Mouse (Mus musculus) kidney, embryonic 15.5 days (tissue): Measurements from ENCODE around the gene Parp8. TPM values are rescaled to one million over a fixed set of nuclear protein-coding genes. Genes with fewer than 3 reads are reported as not detected.
A peak's percentile ranks its signal among the peaks of the same experiment; 100 is the strongest.

Source experiments
- ATAC-seq: fragments of 200-750 bp; cut with Nextera tagmentation; replicated peaks from 2 replicates; pipeline ENCODE4 v1.8.0; 2017; ENCODE audit warnings: moderate TSS enrichment; ENCODE audit not compliant: low FRiP score
- H3K27ac ChIP-seq: fragments of 300-500 bp; sonication (generic); 2 replicates; pipeline ENCODE4 v1.5.1; 2015; ENCODE audit warnings: mild to moderate bottlenecking, inconsistent platforms
- H3K27me3 ChIP-seq: fragments of 300-500 bp; sonication (generic); 2 replicates; pipeline ENCODE4 v1.6.1; 2015; ENCODE audit warnings: inconsistent platforms
- H3K36me3 ChIP-seq: fragments of 300-500 bp; sonication (generic); 2 replicates; pipeline ENCODE4 v1.6.1; 2015; ENCODE audit warnings: inconsistent platforms
- H3K4me1 ChIP-seq: fragments of 300-500 bp; sonication (generic); 2 replicates; pipeline ENCODE4 v1.6.1; 2015; ENCODE audit warnings: inconsistent platforms
- H3K4me2 ChIP-seq: fragments of 300-500 bp; sonication (generic); 2 replicates; pipeline ENCODE4 v1.6.1; 2015; ENCODE audit warnings: moderate library complexity, mild to moderate bottlenecking, inconsistent platforms
- H3K4me3 ChIP-seq: fragments of 300-500 bp; sonication (generic); replicated peaks from 2 replicates; pipeline ENCODE4 v1.5.1; 2015; ENCODE audit warnings: mild to moderate bottlenecking, inconsistent platforms
- H3K9ac ChIP-seq: fragments of 300-500 bp; sonication (generic); 2 replicates; pipeline ENCODE4 v1.6.1; 2015; ENCODE audit warnings: mild to moderate bottlenecking, inconsistent platforms
- H3K9me3 ChIP-seq: fragments of 300-500 bp; sonication (generic); replicated peaks from 2 replicates; pipeline ENCODE4 v1.6.1; 2016; ENCODE audit warnings: inconsistent platforms
- WGBS: fragments of 180-500 bp; shearing (Covaris S2); methylation state at CpG from one replicate; pipeline ENCODE4 v1.1.7; 2015; ENCODE audit warnings: mixed read lengths; 5-methylcytosine and 5-hydroxymethylcytosine counted together
- polyA plus RNA-seq: library from polyadenylated mRNA; unstranded; fragments of >200 nt; fragmentation: Nextera tagmentation; extraction: Ambion mirVana; gene quantifications from 2 replicates; pipeline ENCODE4 v1.2.1, GENCODE M21; 2015

The Parp8 gene
- 16.8 and 18.5 TPM in 2 replicates for polyA plus RNA-seq

DNA sequence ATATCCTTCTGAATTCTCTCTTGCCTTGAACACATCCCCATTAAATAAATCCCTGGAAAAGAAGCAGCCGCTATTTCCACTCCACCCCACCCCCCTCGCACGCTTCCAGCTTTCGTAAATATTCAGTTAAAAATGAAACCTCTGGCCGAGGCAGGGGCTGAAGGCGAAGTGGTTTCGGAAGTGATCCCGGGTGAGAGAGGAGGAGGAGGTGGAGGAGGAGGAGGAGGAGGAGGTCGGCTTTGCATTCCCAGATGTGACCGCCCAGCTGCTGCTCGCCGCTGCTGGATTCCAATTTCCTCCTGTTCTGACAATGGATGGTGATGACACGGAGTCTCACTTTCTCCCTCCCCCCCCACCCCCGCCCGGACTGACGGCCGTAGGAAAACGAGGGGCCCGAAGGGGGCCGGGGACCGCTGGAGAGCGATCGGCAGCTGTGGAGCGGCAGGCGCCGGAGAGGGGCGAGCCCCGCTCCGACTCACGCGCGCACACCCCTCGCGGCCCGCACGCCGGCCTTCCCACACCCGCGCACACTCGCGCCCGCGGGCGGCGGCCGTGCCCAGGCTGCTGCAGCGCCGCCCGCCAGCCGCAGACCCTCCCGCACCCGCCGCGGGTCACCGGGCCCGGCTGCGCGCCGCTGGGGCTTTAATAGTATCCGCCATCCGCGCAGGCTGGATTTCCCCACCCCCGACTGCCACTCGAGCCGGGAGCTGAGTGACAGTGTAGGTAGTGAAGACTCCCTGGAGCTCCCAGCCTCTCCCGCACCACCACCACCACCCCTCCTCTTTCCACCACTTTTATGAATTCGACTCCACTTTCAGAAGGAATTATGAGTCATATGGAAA is at the start of gene Parp8:
TSS of gene Parp8 (minus strand) at position 312 of the 842 bp plus-strand sequence.
- Histone ChIP-seq H3K4me2 (peak within 1 kb of the TSS; percentile 90), H3K4me1 (peaks cover 21% of the 10 kb centered on the region), H3K27ac (peak within 1 kb of the TSS; percentile 90), H3K27me3 (no peaks in the 10 kb centered on the region; the same call in 1 of the 2 replicates), H3K36me3 (no peaks in the 10 kb centered on the region), H3K9me3 (no peaks in the 10 kb centered on the region), H3K4me3 (peak within 1 kb of the TSS; percentile 89), H3K9ac (peak within 1 kb of the TSS; percentile 90)
- under 1% methylated on average over 59 of the region's 67 CpGs for WGBS
- ATAC-seq, result peak; percentile 75

DNA sequence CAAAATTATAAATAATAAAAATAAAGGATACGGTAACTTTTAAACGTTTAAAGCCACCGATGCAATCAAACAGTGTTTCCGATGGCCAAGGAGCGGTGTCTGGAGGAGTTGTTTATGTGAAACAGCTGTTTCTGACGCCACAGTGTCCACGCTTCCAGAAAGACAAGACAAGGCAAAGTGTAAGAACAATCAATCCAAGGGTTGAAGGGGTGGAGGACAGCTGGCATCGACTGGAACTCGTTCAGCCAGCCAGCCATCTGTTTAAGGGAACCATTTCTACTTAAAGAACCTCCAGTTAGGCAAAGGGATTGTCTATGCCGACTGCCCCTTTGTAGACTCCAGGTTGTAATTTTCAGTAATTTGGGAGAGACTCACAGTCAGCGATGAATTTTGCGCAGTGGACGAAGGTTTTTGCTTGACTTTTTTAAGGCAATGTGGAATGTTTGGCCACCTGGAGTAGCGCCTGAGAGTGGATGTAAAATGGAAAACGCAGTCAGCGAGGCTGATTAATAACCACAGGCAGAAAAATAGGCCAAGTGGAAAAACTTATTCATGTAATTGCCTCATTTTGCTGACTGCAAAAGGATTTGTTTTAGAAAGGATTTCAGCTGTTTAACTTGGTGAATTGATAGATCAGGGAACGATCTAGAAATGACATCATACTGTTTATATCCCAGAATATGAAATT is 37.4 kb upstream of the Parp8 start:
- no peak overlapping the region for H3K9ac ChIP-seq
- ATAC-seq, result no peak
- no peaks in the 10 kb centered on the region for H3K36me3 ChIP-seq
- H3K4me3 ChIP-seq, result no peak overlapping the region
- no peaks in the 10 kb centered on the region for H3K27me3 ChIP-seq
- H3K27ac ChIP-seq, result no peak overlapping the region
- 0 out of 2 replicates have a peak, but pooled peaks cover 5% of the 10 kb centered on the region for H3K4me1 ChIP-seq
- H3K9me3 ChIP-seq, result no peaks in the 10 kb centered on the region
- WGBS, result 50% methylated on average over 17 of the region's 17 CpGs
- H3K4me2 ChIP-seq, result peak overlapping the region; percentile 25; the same call in 1 of the 2 replicates

GRCm38 (mm10) chr13:117056466-117056865 is 31.1 kb upstream of the Parp8 start:
- Histone ChIP-seq H3K4me3 (no peak overlapping the region), H3K9me3 (no peaks in the 10 kb centered on the region), H3K27ac (no peak overlapping the region), H3K36me3 (no peaks in the 10 kb centered on the region), H3K4me1 (no peaks in the 10 kb centered on the region), H3K27me3 (no peaks in the 10 kb centered on the region), H3K4me2 (no peak overlapping the region), H3K9ac (no peak overlapping the region)
- 68% methylated on average over 2 of the region's 2 CpGs for WGBS
- no peak for ATAC-seq

- no peaks in the 10 kb centered on the region for H3K36me3 ChIP-seq
- no peak overlapping the region for H3K4me2 ChIP-seq
- no peaks in the 10 kb centered on the region for H3K27me3 ChIP-seq
- H3K4me3 ChIP-seq, result no peak overlapping the region
- WGBS, result 85% methylated on average over 7 of the region's 7 CpGs
- no peak overlapping the region for H3K9ac ChIP-seq
- H3K9me3 ChIP-seq, result no peaks in the 10 kb centered on the region
- no peak overlapping the region for H3K27ac ChIP-seq
- no peaks in the 10 kb centered on the region for H3K4me1 ChIP-seq
- no peak for ATAC-seq
These were observed 29.6 kb upstream of the Parp8 start for GRCm38 (mm10) chr13:117054811-117055496.

DNA sequence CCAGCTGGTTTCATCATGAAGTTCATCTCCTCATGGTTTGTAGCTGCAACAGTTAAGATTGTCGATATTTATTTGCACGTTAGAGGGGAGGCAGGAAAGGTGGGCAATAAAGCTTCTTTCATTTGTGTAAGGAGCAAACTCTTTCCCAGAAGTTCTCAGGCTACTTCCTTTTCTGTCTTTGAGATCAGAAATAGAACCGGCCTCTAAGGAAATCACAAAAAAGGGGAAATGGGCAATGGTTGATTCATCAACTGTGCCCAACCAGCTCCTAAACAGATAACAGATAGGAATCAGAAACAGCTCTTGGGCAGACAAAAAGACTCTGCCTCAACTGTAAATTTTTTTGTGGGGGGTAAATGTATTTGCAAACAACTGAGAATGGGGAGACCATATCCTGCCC is 27.4 kb upstream of the Parp8 start:
- Histone ChIP-seq H3K36me3 (no peaks in the 10 kb centered on the region), H3K27me3 (no peaks in the 10 kb centered on the region), H3K9me3 (no peaks in the 10 kb centered on the region), H3K9ac (no peak overlapping the region), H3K4me1 (no peaks in the 10 kb centered on the region), H3K4me2 (no peak overlapping the region), H3K4me3 (no peak overlapping the region), H3K27ac (no peak overlapping the region)
- ATAC-seq, result no peak
- WGBS, result 67% methylated on average over 3 of the region's 3 CpGs

GRCm38 (mm10) chr13:117048541-117048971 is 23.2 kb upstream of the Parp8 start:
- no peak for ATAC-seq
- Histone ChIP-seq H3K4me2 (no peak overlapping the region), H3K4me3 (no peak overlapping the region), H3K9ac (no peak overlapping the region), H3K9me3 (no peaks in the 10 kb centered on the region), H3K36me3 (no peaks in the 10 kb centered on the region), H3K27ac (no peak overlapping the region), H3K27me3 (no peaks in the 10 kb centered on the region), H3K4me1 (no peaks in the 10 kb centered on the region)
- WGBS, result 87% methylated on average over 5 of the region's 5 CpGs

- Histone ChIP-seq H3K4me1 (no peaks in the 10 kb centered on the region), H3K27me3 (no peaks in the 10 kb centered on the region), H3K27ac (no peak overlapping the region), H3K4me3 (no peak overlapping the region), H3K9me3 (no peaks in the 10 kb centered on the region), H3K4me2 (no peak overlapping the region), H3K9ac (no peak overlapping the region), H3K36me3 (no peaks in the 10 kb centered on the region)
- no peak for ATAC-seq
These were observed 18.2 kb upstream of the Parp8 start for GRCm38 (mm10) chr13:117043567-117043966.

DNA sequence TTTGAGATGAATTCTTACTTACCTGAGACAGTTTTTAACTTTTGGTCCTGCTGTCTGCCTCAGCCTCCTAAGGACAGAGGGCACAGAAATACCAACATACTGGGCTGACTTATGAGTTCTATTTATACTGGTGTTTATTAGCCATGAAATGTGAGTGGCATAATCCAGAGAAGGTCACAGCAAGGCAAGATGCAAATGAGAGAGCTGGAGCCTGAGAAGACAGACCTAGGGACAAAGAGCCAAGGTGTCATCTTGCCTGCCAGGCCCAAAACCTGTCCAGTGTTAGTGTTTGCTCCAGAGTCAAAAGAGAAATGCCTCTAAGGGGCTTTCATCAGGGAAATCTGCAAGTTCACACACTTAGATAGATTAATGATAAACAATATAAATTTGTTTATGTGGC is 15.7 kb upstream of the Parp8 start:
- Histone ChIP-seq H3K9me3 (no peaks in the 10 kb centered on the region), H3K4me2 (no peak overlapping the region), H3K4me1 (no peaks in the 10 kb centered on the region), H3K36me3 (no peaks in the 10 kb centered on the region), H3K27me3 (no peaks in the 10 kb centered on the region), H3K4me3 (no peak overlapping the region), H3K9ac (no peak overlapping the region), H3K27ac (no peak overlapping the region)
- no peak for ATAC-seq

DNA sequence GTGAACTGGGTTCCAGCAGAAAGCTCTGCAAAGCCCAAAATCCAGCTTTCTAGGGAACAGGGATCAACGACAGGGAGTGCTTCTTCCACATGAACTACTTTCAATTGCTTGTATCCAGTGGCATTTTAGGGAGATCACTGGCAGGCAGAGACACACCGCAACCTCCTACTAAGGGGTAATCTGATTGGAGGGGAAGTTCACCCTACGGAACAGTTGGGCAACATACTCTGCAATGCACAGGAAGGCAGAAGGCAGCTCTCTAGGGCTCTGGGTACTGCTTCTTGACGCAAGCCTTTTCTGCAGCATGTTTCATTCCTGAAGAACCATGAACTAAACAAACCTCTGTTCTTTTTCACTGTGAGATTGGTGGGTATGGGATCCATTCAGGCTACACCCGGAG is 10.9 kb upstream of the Parp8 start:
- Histone ChIP-seq H3K4me1 (no peaks in the 10 kb centered on the region), H3K27me3 (no peaks in the 10 kb centered on the region), H3K9me3 (no peaks in the 10 kb centered on the region), H3K4me2 (no peak overlapping the region), H3K9ac (no peak overlapping the region), H3K27ac (no peak overlapping the region), H3K4me3 (no peak overlapping the region), H3K36me3 (no peaks in the 10 kb centered on the region)
- WGBS, result 88% methylated on average over 5 of the region's 5 CpGs
- no peak for ATAC-seq

DNA sequence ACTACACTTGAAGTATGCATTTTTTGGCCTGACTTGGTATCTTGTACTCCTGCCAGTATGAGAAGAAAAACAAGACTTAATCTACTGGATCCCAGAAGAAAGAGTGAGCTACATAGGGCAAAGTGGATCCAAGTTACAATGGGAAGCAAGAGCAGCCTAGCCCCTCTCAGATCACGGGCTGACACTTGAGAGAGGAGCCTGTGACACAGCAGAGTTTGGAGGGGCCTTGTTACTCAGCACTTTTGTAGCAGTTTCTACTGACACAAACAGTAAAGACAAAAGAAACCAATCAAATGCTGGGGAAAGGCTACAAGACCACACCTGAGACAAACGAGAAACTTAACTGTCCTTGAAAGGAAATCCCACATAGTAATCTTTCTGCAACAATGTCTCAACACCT is 9.8 kb upstream of the Parp8 start:
- H3K27me3 ChIP-seq, result no peaks in the 10 kb centered on the region
- H3K9me3 ChIP-seq, result no peaks in the 10 kb centered on the region
- H3K4me3 ChIP-seq, result no peak overlapping the region
- H3K4me2 ChIP-seq, result no peak overlapping the region
- no peak for ATAC-seq
- H3K9ac ChIP-seq, result no peak overlapping the region
- 54% methylated on average over 2 of the region's 2 CpGs for WGBS
- H3K27ac ChIP-seq, result no peak overlapping the region
- H3K4me1 ChIP-seq, result no peaks in the 10 kb centered on the region
- no peaks in the 10 kb centered on the region for H3K36me3 ChIP-seq

GRCm38 (mm10) chr13:117034676-117035075 is 9.3 kb upstream of the Parp8 start:
- H3K4me3 ChIP-seq, result no peak overlapping the region
- H3K9ac ChIP-seq, result no peak overlapping the region
- 86% methylated on average over 1 of the region's 1 CpGs for WGBS
- H3K4me2 ChIP-seq, result no peak overlapping the region
- H3K27ac ChIP-seq, result no peak overlapping the region
- H3K4me1 ChIP-seq, result no peaks in the 10 kb centered on the region
- H3K27me3 ChIP-seq, result no peaks in the 10 kb centered on the region
- ATAC-seq, result no peak
- no peaks in the 10 kb centered on the region for H3K36me3 ChIP-seq
- H3K9me3 ChIP-seq, result no peaks in the 10 kb centered on the region

GRCm38 (mm10) chr13:117033676-117034308 is 8.5 kb upstream of the Parp8 start:
- WGBS, result 72% methylated on average over 5 of the region's 5 CpGs
- Histone ChIP-seq H3K27ac (no peak overlapping the region), H3K9ac (no peak overlapping the region), H3K4me1 (no peaks in the 10 kb centered on the region), H3K4me2 (no peak overlapping the region), H3K9me3 (no peaks in the 10 kb centered on the region), H3K27me3 (no peaks in the 10 kb centered on the region), H3K4me3 (no peak overlapping the region), H3K36me3 (no peaks in the 10 kb centered on the region)
- ATAC-seq, result no peak
